Mouse (Mus musculus) liver, embryonic 16.5 days (tissue): ENCODE data around the gene Mpzl3. TPM values are rescaled to one million over a fixed set of nuclear protein-coding genes. Genes with fewer than 3 reads are reported as not detected.
A peak's percentile ranks its signal among the peaks of the same experiment; 100 is the strongest.

Source experiments
- ATAC-seq: fragments of 200-750 bp; cut with Nextera tagmentation; 2 replicates; pipeline ENCODE4 v1.8.0; 2017; ENCODE audit warnings: low read depth, mild to moderate bottlenecking, moderate number of reproducible peaks, moderate library complexity
- H3K27ac ChIP-seq: fragments of 300-500 bp; sonication (generic); 2 replicates; pipeline ENCODE4 v1.5.1; 2014; ENCODE audit warnings: mild to moderate bottlenecking, low read length
- H3K27me3 ChIP-seq: fragments of 300-500 bp; sonication (generic); 2 replicates; pipeline ENCODE4 v1.6.1; 2014; ENCODE audit warnings: low read depth, low read length, mixed read lengths; ENCODE audit not compliant: control insufficient read depth, insufficient read depth
- H3K36me3 ChIP-seq: fragments of 300-500 bp; sonication (generic); 2 replicates; pipeline ENCODE4 v1.6.1; 2014; ENCODE audit warnings: mild to moderate bottlenecking; ENCODE audit not compliant: control insufficient read depth, insufficient read depth
- H3K4me1 ChIP-seq: fragments of 300-500 bp; sonication (generic); 2 replicates; pipeline ENCODE4 v1.6.1; 2014; ENCODE audit warnings: low read depth, low read length, mixed read lengths; ENCODE audit not compliant: control insufficient read depth
- H3K4me2 ChIP-seq: fragments of 300-500 bp; sonication (generic); 2 replicates; pipeline ENCODE4 v1.6.1; 2014; ENCODE audit warnings: low read depth, low read length, mixed read lengths
- H3K4me3 ChIP-seq: fragments of 300-500 bp; sonication (generic); 2 replicates; pipeline ENCODE4 v1.5.1; 2014; ENCODE audit warnings: low read depth, mild to moderate bottlenecking, low read length
- H3K9ac ChIP-seq: fragments of 300-500 bp; sonication (generic); 2 replicates; pipeline ENCODE4 v1.6.1; 2014; ENCODE audit warnings: low read depth, low read length
- H3K9me3 ChIP-seq: fragments of 300-500 bp; sonication (generic); replicated peaks from 2 replicates; pipeline ENCODE4 v1.6.1; 2016; ENCODE audit warnings: low read length; ENCODE audit not compliant: control insufficient read depth
- WGBS: fragments of 180-500 bp; shearing (Covaris S2); extraction: QIAGEN DNeasy Blood & Tissue Kit; methylation state at CpG from one replicate; pipeline ENCODE4 v1.1.7; 2014; ENCODE audit not compliant: insufficient replicate concordance; 5-methylcytosine and 5-hydroxymethylcytosine counted together
- polyA plus RNA-seq: library from polyadenylated mRNA; unstranded; fragments of >200 nt; fragmentation: Nextera tagmentation; extraction: Ambion mirVana; gene quantifications from 2 replicates; pipeline ENCODE4 v1.2.1, GENCODE M21; 2015

Gene Mpzl3
- 0.90 and 1.1 TPM in 2 replicates for polyA plus RNA-seq

- peak within 1 kb of the TSS; percentile 63 for H3K4me3 ChIP-seq
- ATAC-seq = peak; percentile 50
- no peaks in the 10 kb centered on the region; the same call in 1 of the 2 replicates for H3K4me1 ChIP-seq
- no peaks in the 10 kb centered on the region for H3K36me3 ChIP-seq
- peak within 1 kb of the TSS; percentile 48 for H3K9ac ChIP-seq
- peaks cover 7% of the 10 kb centered on the region for H3K27me3 ChIP-seq
- no peaks in the 10 kb centered on the region for H3K9me3 ChIP-seq
- peak within 1 kb of the TSS; percentile 54 for H3K4me2 ChIP-seq
- peak within 1 kb of the TSS; percentile 77 for H3K27ac ChIP-seq
- WGBS = 1% methylated on average over 33 of the region's 33 CpGs
Observed at GRCm38 (mm10) chr9:45055082-45055713, at the start of gene Mpzl3. Gene Mpzl3 (plus strand): TSS chr9:45055186.

- 52% methylated on average over 12 of the region's 12 CpGs for WGBS
- Histone ChIP-seq H3K36me3 (no peaks in the 10 kb centered on the region), H3K9me3 (no peaks in the 10 kb centered on the region), H3K27me3 (no peaks in the 10 kb centered on the region; the same call in 1 of the 2 replicates), H3K4me3 (no peak overlapping the region), H3K27ac (no peak overlapping the region), H3K9ac (no peak overlapping the region), H3K4me2 (no peak overlapping the region), H3K4me1 (no peaks in the 10 kb centered on the region)
- ATAC-seq = no peak
Observed at GRCm38 (mm10) chr9:45007404-45007803, 47.6 kb upstream of the Mpzl3 start.

GRCm38 (mm10) chr9:45008342-45008741, 46.6 kb upstream of the Mpzl3 start:
- no peak for ATAC-seq
- H3K27ac ChIP-seq = no peak overlapping the region
- H3K36me3 ChIP-seq = no peaks in the 10 kb centered on the region
- H3K9me3 ChIP-seq = no peaks in the 10 kb centered on the region
- no peak overlapping the region for H3K4me3 ChIP-seq
- no peak overlapping the region for H3K4me2 ChIP-seq
- no peaks in the 10 kb centered on the region; the same call in 1 of the 2 replicates for H3K27me3 ChIP-seq
- H3K4me1 ChIP-seq = no peaks in the 10 kb centered on the region
- no peak overlapping the region for H3K9ac ChIP-seq
- 60% methylated on average over 4 of the region's 4 CpGs for WGBS

- Histone ChIP-seq H3K9me3 (no peaks in the 10 kb centered on the region), H3K9ac (no peak within 1 kb of the TSS), H3K27ac (no peak within 1 kb of the TSS), H3K27me3 (no peaks in the 10 kb centered on the region; the same call in 1 of the 2 replicates), H3K4me3 (no peak within 1 kb of the TSS), H3K4me2 (no peak within 1 kb of the TSS), H3K4me1 (no peaks in the 10 kb centered on the region), H3K36me3 (no peaks in the 10 kb centered on the region)
- ATAC-seq = no peak
- 72% methylated on average over 19 of the region's 19 CpGs for WGBS
Observed at GRCm38 (mm10) chr9:45009180-45010078, 45.6 kb upstream of the Mpzl3 start, which contains the start of gene Cd3e. Gene Cd3e (minus strand): TSS chr9:45009627.

GRCm38 (mm10) chr9:45010461-45010860, 44.5 kb upstream of the Mpzl3 start:
- Histone ChIP-seq H3K27me3 (no peaks in the 10 kb centered on the region; the same call in 1 of the 2 replicates), H3K9me3 (no peaks in the 10 kb centered on the region), H3K36me3 (no peaks in the 10 kb centered on the region), H3K9ac (no peak overlapping the region), H3K4me2 (no peak overlapping the region), H3K4me3 (no peak overlapping the region), H3K27ac (no peak overlapping the region), H3K4me1 (no peaks in the 10 kb centered on the region)
- WGBS = 35% methylated on average over 4 of the region's 4 CpGs
- ATAC-seq = no peak

- no peak for ATAC-seq
- H3K9ac ChIP-seq = no peak overlapping the region
- WGBS = 49% methylated on average over 5 of the region's 6 CpGs
- H3K36me3 ChIP-seq = no peaks in the 10 kb centered on the region
- H3K9me3 ChIP-seq = no peaks in the 10 kb centered on the region
- H3K27ac ChIP-seq = no peak overlapping the region
- no peak overlapping the region for H3K4me2 ChIP-seq
- no peaks in the 10 kb centered on the region for H3K4me1 ChIP-seq
- no peak overlapping the region for H3K4me3 ChIP-seq
- no peaks in the 10 kb centered on the region; the same call in 1 of the 2 replicates for H3K27me3 ChIP-seq
Observed at GRCm38 (mm10) chr9:45011291-45011690, 43.7 kb upstream of the Mpzl3 start.

GRCm38 (mm10) chr9:45014879-45015278, 40.1 kb upstream of the Mpzl3 start:
- Histone ChIP-seq H3K9ac (no peak overlapping the region), H3K4me2 (no peak overlapping the region), H3K4me3 (no peak overlapping the region), H3K27me3 (no peaks in the 10 kb centered on the region; the same call in 1 of the 2 replicates), H3K27ac (no peak overlapping the region), H3K36me3 (no peaks in the 10 kb centered on the region), H3K9me3 (no peaks in the 10 kb centered on the region), H3K4me1 (no peaks in the 10 kb centered on the region)
- no peak for ATAC-seq
- 14% methylated on average over 2 of the region's 2 CpGs for WGBS

- no peak overlapping the region for H3K4me2 ChIP-seq
- H3K27ac ChIP-seq = no peak overlapping the region
- H3K4me1 ChIP-seq = no peaks in the 10 kb centered on the region
- no peaks in the 10 kb centered on the region for H3K9me3 ChIP-seq
- no peak overlapping the region for H3K9ac ChIP-seq
- no peak for ATAC-seq
- no peak overlapping the region for H3K4me3 ChIP-seq
- H3K27me3 ChIP-seq = no peaks in the 10 kb centered on the region; the same call in 1 of the 2 replicates
- no peaks in the 10 kb centered on the region for H3K36me3 ChIP-seq
- whole genome bisulfite sequencing = 46% methylated on average over 3 of the region's 3 CpGs
Observed at GRCm38 (mm10) chr9:45015841-45016240, 39.1 kb upstream of the Mpzl3 start.

- Histone ChIP-seq H3K4me2 (no peak overlapping the region), H3K9ac (no peak overlapping the region), H3K4me3 (no peak overlapping the region), H3K4me1 (no peaks in the 10 kb centered on the region), H3K9me3 (no peaks in the 10 kb centered on the region), H3K27me3 (no peaks in the 10 kb centered on the region; the same call in 1 of the 2 replicates), H3K27ac (no peak overlapping the region), H3K36me3 (no peaks in the 10 kb centered on the region)
- WGBS = 68% methylated on average over 11 of the region's 11 CpGs
- no peak for ATAC-seq
Observed at GRCm38 (mm10) chr9:45018031-45018430, 37.0 kb upstream of the Mpzl3 start.
